Mouse (Mus musculus): ENCODE data around the gene Mybbp1a.

Mybbp1a gene

DNA sequence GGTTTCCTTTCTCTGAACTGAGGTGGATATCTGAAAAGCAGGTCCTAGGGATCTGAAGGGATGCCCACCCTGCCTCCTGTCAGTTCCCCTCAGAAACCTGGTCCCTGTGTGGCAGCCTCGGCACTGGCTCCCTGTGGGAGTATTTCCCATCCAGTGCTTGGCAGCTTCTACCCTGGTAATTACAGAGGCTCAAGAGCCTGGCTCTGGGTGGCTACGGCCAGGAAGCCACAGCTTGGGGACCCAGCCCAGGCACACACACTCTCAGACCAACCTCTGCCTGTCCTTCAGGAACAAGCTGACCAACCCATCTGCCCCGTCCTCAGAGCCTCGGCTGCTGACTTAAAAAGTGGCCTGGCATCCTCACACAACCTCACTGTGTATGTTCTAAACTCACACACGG, 40.2 kb downstream of the Mybbp1a start:
- DNase-seq: no peak

DNA sequence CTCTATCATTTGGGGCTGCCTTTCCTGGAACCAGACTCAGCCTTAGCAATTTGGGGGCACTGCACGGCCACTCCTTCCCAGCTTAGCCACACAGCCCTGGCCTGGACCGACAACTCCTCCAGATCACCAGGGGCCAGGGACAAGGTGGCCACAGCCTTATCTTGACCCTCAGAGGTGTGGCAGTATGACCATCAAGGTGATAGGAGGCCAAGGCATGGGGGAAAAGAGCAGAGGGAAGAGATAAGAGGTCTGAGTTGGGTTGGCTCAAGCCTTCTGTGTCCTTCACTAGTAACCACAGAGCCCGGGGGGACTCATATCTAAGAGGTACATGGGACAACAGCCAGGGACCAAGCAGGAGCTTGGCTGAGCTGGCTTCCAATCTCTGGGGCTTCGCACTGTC, 40.8 kb downstream of the Mybbp1a start:
- no peak for DNase-seq

DNA sequence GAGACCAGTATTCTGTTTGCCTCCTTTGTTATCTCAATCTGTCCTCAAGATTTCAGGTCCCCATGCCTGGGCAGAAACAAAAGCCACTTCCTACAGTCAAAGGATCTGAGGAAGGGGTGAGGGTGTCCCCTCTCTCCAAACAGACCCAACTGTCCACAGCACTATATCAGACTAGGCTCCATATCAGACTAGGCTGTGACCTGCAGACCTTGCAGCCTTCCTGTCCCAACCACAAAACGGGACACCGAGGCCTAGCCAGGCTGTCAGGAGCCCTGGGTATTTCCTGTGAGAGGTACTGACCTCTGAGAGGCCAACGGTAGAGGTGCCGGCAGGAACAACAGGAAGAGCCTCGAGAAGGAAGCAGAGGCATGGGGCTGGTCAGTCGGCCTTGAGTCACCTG, 43.4 kb downstream of the Mybbp1a start:
- no peak for DNase-seq

DNA sequence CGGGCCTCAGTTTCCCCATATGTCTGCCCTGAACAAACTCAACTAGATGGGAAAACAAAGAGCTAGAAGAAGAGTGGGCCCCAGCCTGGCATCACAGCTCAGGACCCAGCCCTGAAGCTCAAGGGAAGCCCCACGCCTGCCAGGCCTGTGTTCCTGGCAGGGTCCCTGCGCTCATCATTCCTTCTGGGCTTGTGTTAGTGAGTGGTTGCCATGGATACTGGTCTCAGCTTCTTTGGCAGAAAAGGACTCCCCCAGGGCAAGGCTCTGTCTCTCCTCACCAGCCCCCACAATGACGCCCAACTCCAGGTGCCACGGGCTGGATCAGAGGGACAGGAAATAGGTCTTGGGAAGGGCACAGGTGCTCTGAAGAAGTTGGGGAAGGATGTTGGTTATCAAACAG, 44.0 kb downstream of the Mybbp1a start:
- DNase-seq: no peak

DNA sequence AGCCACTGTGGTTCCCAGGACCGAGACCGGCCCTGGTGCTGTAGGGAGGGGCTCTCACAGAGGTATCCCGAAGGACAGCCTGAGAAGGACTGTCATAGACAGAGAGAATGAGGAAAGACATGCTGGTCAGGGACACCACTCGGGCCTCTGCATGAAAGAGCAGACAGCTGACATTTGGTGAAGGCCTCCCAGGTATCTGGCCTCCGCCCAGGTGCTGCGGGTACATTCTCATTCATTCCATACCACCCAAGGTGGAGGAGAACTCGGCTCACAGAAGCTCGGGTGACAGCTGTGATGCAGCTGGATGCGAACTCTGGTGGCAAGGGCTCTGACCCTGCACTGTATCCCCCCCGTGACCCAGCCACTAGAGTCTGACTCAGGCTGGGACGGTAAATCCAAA, 44.8 kb downstream of the Mybbp1a start:
- DNase-seq: no peak

DNA sequence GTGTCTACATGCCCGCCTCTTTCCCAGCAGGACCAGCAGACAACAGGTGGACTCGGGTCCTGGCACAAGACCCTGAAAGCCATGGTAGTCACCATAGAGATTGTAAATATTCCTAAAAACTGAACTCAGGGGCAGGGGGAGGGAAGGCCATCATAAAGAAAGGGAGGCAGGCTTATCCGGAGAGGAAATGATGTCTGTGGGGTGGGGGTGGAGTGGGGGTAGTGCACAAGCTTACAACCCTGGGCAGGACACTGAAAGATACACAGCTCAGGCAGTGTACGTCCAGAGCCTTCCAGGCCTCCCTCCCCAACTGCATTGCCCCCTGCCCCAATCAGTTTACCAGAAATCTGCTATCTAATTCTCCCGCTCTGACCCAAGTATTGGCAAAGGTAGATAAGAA, 46.0 kb downstream of the Mybbp1a start:
- no peak for DNase-seq

DNA sequence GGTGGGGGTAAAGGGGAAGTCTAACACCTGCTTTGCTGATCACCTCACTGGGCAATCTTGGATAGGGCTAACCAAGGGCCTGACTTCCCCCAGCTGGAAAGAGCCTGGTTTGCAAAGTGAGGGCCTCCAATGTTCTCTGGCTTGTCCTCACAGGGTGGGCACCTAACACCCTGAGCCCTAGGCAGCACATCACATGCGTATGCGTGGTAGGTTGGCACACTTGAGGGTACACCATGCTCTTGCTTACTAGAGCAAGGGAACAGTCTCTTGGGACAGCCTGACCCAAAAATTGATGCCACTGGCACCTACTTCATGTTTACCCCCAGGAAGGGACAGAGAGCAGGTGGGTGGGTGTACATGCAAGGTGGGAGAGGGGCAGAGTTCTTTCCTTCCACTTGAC, 46.6 kb downstream of the Mybbp1a start:
- no peak for DNase-seq

DNA sequence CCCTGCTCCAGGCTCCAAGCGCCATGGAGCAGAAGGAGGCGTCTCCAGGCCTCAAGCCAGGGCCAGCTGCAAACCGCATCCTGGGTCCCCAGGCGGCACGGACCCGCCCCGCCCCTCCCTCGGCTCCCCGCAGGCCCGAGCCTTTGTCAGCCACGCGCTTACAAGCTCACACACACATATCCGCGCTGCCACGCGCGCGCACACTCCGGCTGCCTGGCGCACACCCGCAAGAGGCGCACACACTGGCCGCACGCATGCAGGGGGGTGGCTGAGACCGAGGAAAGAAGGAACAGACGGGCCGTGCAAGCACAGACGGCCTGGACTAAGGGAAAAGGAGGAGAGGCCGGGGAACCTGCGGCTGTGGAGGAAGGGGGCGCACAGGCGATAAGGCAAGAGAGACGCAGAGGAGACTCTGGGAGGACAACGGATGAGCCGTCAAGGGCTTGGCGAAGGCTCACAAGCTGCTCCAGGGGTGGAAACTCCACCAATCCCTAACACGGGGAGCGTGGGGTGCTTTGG, 47.7 kb downstream of the Mybbp1a start:
- no peak for DNase-seq

DNA sequence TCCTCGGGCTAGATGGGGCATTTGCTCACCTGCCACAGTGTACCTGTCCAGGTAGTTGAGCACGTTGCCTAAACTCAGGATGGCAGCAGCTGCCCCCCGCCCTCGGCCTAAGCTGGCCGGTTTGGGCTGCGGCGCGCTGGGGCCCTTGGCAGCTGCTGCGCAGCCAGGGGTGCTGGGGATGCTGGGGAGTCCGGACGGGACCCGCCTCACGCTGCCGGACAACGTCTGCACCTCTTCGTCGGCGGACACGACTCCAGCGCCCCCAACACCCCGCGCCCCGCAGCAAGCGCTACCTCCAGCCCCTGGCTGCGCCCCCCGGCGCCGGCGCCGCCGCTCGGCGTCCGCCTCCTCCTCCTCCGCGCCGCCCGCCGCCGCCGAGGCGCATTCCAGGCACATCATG, 48.2 kb downstream of the Mybbp1a start:
- DNase-seq: no peak

DNA sequence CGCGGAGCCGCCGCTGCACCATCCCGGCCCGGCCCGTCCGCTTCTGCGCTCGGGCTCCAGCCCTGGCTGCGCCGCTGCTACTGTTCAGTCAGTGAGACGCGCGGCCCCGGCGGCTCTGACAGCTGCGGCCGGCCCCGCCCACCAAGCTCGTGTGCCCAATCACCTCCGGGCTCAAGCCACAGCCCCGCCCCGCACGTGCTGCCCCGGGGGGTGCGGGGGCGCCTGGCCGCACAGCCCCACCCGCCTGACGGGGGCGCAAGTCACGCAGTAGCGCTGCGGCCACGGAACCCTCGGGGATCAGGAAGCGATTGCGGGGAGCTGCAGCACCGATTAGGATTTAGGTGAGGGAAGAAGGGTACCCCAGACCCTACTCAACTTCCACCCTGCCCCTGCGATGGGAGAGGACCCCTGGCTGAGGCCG, 48.7 kb downstream of the Mybbp1a start, which contains the start of gene Spns2:
TSS of gene Spns2 (minus strand) at position 24 of the 421 bp plus-strand sequence.
- DNase-seq: peak; percentile 97

DNA sequence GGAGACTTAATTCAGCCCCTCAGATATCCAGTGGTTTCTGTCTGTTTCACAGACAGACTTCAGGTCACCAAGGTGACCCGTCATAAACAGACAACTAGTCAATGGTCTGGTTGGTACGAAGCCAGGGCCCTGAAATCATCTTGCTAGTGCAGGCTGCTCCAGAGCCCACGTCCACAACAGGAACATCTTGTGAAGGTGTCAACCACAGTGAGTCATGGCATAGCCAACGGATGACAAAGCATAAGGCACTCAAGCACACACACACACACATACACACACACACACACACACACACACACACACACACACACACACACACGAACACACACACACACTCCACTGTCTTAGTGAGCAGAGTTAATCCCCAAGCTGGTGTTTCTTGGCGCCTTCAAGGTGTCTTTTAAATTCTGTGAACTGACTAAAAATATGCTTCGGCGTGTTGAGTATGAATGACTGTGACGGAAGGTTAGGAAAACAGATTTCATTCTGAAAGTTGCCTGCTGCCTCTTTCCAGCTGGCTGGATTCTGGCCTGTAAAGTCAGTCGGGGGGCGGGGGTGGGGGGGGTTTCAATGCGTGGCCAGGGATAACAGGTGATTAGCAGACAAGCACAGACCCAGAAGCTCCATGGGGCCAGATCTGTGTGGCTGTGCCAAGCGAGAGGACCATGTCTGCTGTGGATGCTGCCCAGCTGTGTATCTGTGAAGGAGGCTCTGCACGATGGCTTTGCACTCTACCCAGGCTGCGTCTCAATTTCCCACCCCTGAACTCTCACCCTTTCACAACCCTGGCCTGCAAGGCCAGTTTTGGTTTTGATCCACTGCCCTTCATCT, 50.2 kb downstream of the Mybbp1a start:
- DNase-seq: no peak

DNA sequence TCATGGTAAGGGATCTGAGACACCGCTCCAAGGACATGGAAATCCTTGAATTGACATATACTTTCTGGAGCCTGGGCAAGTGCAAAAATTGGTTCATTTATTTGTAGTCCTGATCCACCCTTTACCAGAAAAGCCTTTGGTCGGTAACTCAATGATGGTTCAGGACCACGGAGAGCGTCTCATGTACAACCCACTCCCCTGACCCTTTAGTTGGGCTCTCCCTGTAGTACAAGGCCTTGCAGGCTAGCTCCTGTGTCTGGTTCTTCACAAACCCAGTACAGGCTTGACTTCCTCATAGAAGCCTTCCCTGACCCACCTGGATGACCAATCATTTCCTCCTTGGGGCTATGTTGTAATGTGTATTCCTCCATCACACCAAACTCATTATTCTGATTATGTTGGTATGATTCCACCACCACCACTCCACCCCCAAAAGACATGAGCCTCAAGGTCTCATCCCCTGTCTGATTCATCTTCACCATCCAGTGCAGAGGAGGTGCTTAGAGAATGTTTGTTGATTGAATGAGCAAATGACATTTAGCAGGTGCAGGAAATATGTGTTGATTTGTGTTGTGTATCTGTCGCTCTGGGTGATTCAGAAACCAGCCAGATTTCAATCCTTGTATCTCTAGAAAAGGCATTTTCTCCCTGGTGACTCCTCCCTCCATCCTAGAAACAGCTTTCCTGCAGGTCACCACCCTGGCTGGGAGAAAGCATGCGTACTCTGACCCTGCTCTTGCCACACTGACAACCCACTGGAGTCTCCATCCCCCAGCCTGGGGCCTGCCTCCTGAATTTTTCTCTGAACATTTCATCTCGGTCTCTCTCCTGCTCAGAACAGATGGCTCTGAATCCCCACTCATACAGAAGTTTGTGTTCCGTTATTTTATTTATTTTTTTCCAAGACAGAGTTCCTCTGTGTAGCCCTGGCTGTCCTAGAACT, 53.2 kb downstream of the Mybbp1a start:
- no peak for DNase-seq

DNA sequence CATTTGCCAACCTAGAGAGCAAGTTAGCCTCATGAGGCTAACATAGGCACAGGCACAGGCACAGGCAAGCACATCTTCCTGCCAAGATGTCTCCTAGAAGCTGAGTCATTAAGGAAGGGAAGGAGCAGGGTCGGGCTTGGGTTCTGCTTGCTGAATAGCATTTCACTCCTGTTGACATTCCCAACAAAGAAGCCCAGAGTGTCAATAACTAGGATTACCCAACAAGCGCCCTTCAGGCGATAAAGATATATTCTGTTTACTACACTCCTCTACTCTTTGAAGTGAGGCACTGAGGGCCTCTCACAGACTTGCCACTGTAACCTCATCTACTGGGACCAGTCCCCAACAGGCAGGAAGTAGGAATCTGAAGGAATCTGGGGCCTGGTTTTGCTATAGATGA, 54.9 kb downstream of the Mybbp1a start:
- DNase-seq: no peak

DNA sequence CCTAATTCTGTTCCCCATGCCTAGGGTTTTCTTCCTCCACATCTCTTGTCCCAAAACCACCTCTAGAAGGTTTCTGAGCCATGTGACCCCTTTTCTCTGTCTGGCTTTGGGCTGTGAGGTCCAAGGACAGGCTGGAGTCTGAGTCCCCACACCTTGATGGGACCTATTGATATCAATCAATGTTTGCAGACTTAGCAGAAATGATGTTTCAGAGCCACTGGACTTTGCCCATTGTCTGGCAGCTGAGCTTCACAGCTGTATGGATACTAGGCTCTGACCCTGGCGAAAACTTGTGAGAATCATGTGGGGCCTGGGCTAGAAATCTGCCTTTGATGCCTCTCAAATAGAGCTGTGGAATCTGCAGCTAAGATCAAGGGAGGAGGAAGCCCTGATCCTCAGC, 55.6 kb downstream of the Mybbp1a start:
- DNase-seq: no peak

DNA sequence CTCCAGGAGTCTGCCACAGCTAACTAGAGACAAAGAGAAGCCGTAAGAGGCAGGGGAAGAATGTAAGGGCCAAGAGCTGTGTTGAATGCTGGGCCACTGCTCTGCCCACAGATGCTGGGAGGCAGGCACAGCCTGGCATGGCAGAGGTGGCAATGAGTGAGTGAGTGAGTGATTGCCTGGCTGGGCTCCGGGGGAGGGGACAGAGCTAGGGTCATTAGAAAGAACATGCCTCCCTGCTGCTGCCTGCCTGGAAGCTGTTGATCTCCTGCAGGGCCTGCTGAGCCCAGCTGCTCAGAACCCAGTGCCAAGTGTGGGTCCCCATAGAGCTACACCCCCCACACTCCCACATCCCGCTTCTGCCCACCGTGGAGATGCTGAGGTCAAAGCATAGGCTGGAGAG, 56.2 kb downstream of the Mybbp1a start:
- DNase-seq: no peak

DNA sequence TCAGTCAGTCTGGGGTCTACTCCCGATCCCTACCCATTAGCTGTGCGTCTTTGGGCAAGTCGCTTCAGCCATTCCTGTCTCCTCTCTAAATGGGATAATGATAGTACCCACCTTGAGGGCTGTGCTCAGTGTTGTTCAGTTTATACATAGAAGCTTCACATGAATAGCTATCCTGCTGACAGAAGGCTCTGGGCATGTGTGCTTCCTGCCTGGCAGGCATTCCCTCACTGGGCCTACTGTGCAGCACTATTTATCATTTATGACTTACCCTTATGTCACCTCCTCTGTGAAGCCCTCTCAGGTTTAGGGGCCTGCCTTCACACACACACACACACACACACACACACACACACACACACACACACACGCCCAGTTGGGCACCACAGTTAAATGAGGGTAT, 59.0 kb downstream of the Mybbp1a start:
- no peak for DNase-seq
